Mouse (Mus musculus): ENCODE measurements around the gene Mreg.

Mreg gene

DNA sequence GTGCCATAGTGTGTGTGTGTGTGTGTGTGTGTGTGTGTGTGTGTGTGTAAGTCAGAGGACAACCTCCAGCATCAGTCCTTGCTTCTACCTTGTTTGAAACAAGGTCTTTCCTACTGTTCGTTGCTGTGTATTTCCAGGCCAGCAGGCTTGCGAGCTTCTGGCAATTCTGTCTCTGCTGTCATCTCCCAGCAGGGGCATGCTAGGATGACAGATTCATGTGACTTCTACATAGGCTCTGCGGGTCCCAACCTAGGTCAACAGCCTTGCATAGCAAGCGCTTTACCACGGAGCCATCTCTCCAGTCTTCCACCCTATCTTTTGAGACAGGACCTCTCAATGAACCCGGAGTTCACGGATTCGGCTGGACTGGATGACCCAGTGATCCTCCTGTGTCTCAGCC is 20.7 kb downstream of the Mreg start:
- DNase-seq (ENCODE audit: low read depth): no peak

DNA sequence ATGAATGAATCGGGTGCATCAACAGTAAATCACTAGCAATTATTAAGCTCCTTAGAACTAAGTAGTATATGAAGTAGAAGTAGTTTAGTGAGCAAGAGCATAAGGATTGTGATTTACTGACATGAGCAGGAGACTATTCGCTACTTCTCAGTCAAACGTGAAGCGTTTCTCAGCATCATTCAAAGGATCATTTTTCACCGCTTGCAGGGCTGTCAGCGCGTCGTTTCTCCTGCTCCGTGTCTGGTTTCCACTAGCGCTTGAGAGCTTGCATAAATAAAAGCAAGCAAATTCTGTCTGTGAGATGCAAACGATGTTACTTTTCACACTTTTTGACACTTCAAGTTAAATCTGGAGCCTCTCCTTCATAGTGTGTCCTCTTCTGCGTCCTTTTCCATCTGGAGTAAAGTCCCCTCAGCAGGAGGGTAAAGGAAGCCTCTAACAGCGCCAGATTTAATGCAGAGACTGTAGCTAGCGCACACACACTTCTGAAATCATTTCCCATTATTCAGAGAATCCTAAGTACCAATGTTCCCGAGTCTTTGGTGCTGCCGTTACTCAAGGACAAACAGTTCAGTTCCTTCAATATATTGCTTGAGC is 23.9 kb downstream of the Mreg start:
- DNase-seq (ENCODE audit: low read depth): no peak

DNA sequence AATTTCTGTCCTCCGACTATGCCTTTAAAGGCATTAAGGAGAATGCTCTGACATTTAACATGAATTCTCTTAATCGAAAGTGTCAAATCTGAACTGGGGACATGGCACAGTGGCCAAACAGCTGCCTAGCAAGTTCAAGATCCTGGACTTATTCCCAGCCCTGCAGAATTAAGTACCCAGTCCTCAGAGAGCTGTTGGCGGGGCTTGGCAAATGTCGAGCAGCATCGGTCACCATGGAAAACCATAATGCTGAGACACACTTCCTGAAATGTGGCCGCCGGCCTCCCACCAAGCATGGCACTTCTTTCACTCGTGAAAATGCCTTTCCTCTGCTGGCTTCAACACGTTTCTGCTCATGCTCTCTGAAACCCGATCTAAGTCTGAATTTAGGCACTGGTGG is 24.6 kb downstream of the Mreg start:
- DNase-seq (ENCODE audit: low read depth): no peak

DNA sequence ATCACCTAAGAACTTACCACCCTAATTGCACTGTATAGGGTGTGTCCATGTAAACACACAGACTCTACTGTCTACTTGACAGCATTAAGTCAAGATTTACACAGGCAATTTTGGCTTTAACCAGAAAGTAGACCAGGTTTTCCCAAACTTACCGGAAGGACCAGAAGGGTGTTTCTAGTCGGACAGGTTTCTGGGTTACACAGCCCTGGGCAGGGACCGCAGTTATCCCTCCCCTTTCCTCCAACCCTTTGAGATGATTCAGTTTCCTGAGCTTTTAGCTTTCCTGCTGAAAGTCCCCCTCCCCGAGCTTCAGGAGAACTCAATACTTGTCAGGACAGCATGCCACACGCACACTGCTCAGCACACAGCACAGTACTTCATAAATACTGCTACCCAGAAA is 26.0 kb downstream of the Mreg start:
- no peak for DNase-seq (ENCODE audit: low read depth)

DNA sequence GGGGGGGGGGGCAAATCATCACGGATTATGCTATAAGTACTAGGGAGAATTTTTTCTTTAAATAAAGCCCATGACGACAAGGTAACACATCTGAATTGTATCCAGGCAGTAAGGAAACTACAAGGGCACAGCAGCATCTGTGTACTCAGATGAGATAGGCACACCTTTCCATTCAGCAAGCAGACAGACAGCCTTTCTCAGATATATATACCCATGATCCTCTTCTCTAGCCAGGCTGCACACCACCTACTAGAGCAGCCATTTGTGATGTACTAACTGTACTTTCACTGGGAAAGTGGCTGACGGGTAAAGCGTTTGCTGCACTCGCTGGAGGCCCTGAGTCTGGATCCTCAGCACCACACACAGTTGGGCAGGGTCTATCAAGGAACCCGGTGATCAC is 28.6 kb downstream of the Mreg start:
- DNase-seq (ENCODE audit: low read depth): no peak

DNA sequence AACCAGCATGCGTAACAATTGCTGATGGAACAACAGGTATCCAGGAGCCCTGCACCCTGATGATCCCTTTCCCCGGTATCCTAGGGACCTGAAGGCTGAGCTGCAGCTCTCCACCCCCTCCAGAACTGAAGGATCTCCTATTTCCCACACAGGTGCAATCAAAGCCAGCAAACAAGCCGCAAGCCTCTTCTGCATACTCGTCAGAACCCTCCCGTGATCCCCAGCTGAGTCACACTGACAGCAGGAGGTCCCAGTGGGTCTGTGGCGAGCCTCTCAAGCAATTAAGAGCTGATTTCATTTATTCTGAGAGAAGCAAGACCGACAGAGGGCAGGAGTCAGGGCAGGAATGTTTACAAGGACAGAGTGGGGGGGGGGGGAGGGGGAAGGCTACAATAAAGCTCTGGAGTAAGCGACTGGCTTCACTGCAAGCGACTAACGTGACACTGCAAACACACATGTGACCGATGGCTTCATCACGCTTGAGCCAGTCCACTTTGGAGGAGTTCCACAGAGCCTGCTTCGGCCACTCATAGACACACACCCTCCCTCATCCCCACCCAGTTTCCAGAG is 29.1 kb downstream of the Mreg start:
- no peak for DNase-seq (ENCODE audit: low read depth)

DNA sequence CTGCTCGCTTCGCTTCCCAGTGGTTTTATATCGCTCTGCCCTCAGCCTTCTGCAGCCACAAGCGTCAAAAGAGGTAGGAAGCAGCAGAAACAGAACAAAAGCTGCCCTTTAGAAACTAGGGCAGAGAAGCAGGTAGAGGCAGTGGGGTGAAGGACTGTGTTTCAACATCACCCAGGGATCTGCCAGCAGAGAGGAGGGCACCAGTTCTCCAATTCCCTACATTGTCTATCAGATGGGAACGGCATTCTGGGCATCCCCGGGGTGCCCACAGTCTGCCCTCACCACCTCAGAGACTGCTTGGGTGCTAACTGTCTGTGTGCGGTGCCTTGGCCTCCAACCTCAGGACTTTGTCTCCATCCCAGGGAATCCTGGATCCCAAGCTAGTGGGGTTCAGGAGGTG is 32.2 kb downstream of the Mreg start:
- no peak for DNase-seq (ENCODE audit: low read depth)

DNA sequence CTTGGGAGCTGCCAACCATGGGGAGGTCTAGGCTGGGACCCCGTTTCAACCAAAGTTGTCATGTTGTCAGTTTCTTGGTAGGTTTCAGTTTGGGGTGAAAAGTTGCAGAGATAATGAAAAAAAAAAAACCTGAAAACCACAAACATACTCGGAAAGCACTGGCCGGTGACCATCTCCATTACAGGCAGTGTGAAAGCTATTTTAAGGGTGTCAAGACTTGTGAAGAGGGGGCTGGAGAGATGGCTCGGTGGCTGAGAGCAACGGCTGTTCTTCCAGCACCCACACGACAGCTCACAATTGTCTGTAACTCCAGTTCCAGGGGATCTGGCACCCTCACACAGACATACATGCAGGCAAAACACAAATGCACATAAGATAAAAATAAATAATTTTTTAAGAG is 35.9 kb downstream of the Mreg start:
- no peak for DNase-seq (ENCODE audit: low read depth)

DNA sequence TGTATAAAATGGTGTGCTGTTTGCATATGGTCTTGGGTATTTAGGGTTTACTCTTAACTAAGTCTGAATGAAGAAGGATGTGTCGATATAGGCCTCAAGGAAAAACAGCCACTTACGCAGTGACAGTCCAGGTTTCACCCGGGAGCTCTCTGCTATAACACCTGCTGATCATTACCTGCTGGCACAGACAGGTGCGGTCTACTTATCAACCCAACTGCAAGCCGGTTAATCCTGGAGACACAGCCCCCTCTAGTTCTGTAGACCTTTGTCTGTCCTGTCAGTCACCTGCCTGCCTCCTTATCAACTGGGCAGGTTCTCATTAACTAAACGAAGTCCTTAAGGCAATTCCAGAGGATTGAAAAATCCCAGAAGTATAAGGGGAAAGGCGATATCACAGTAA is 37.9 kb downstream of the Mreg start:
- no peak for DNase-seq (ENCODE audit: low read depth)

DNA sequence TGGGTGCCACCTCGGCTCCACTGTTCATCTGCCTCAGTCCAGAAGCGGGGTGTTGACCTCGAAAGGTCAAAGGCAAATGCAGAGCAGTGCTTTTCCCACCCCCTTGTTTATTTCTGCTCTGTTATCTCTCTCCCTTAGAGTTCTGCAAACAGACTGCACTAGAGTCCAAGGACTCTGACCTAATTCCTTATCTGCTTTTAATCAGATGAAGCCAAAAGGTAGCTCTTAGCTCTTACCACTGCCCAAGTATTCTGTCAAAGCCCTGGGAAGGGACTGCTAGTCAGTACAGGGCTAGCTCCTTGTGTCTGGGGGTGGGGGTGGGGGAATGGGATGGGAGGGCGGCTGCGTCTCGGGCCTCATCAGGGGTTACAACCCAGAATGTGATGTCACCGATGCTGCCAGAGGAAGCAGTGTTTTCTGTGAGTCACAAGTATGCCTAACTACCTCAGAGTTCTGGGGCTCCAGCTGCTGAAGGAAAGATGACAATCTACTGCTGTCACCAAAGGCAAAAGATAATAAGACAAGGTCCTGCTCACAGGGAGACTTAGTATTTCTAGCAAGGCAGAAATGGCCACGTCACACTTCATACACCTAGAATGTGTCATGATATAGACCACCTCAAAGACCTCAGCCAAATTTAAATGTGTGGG is 38.6 kb downstream of the Mreg start:
- no peak for DNase-seq (ENCODE audit: low read depth)

DNA sequence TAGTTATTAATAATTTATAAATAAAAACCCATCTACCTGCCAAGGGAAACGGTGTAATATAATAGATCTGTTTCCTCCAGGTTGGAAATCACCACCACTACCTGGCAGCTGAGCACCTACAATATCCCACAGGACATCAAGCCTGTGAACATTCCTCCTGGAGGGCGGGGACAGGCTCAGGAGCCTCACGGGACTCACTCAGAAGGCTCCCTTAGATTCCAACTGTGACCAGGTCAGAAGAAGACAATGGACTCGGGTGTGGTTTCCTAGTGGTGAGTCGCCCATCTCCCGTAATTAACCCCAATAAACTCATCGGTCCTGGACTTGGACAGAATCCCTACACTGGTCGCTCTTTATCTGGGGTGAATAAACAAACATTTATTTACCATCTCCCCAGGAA is 39.3 kb downstream of the Mreg start:
- DNase-seq (ENCODE audit: low read depth): no peak

DNA sequence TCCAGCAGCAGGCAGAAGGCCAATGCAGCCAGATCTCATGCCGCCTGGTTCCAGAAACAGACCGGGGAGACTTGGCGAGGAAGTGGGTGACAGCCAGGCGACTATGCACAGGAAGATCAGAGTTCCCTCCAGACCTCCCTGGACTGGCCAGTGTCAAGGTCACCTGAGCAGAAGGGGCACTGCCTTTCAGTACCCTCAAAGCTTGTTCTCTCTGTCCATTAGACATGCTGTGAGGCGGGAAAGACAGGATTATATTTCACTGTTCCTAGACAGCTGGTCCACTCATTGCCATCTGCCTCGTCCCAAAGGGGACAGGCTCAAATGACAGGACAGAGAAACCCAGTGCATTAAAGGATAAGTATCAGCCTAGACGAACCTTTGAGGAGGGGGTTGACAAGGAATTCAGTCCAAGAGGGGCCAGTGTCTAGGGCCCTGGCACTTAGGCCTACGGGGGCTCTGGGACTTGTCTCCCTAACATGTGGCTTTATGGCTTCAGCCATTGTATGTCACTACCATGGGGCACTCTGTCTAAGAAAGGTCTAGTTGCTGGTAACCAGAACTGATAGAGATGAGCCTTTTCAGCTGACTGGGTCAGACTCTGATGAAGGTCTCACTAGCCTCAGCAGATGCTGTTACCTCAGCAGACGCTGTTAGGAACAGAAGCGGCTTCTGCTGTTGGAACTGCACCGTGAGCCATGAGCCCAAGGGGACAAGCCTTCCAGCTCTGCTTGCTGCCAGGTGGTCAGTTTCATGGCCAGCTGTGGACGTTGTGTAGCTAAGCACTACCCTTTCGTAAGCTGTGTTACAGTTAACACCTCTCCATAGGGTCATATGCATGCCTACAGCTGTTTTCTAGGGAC is 40.9 kb downstream of the Mreg start:
- no peak for DNase-seq (ENCODE audit: low read depth)

DNA sequence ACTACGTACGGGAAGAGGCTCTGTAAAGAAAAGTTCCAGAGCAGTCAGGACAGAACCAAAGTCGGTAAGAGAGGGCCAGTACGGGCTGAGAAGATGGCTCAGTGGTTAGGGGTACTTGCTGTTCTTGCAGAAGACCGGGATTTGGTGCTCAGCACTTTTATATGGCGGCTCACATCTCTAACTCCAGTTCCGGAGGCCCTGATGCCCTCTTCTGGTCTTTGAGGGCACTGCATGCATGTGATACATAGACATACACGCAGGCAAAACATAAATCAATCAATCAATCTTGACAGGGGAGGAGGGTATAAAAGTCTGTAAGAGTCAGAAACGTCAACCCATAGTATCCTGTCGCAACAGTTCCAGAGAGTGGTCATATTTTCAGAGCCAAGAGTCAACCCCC is 45.1 kb downstream of the Mreg start:
- DNase-seq (ENCODE audit: low read depth): no peak

DNA sequence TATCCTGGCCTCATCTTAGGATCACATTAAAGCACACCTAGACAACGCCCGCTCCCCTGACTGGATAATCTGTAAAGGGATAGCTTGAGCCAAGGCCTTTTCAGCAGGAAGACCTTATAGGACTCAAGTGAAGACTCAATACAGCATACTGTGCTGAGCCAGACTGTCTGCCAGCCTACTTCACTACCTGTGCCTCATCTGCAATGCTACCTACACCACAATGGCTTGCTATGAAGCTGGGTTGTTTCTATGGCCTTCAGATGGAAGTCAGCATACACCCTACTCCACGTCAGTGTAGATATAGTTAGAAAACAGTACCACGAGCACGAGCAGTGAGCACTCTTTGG is 45.7 kb downstream of the Mreg start:
- DNase-seq (ENCODE audit: low read depth): no peak

DNA sequence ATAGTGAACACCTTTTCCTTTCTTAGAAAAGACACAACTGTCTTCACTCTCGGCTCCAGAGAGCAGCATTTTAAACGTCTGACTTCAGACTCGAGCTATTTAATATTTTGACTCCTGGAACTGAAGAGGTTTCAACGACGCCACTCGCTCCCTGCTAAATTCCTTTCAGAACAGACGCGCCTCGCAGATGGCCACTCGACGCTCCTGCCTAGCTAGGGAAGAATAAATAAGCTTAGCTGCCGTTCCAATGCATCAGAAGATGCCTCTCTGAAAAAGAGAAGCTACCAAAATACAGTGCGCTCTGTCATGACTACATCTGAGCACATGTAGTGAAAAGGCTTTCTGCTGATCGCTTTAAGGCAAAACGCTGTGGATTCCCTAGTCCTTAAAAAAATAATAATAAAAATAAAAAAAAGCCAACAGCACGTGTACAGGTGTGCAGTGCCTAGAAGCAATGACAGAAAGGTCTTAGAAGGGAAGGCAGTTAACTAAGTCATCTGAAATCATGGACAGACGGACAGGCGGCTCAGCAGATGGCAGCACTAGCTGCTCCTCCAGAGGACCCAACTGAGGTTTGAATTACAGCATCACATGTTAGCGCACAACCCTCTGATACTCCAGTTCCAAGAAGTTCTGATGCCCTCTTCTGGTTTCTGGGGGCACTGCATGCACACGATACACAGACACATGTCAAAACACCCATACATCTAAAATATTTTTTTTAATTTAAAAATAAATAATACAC is 46.2 kb downstream of the Mreg start:
- DNase-seq (ENCODE audit: low read depth): no peak

DNA sequence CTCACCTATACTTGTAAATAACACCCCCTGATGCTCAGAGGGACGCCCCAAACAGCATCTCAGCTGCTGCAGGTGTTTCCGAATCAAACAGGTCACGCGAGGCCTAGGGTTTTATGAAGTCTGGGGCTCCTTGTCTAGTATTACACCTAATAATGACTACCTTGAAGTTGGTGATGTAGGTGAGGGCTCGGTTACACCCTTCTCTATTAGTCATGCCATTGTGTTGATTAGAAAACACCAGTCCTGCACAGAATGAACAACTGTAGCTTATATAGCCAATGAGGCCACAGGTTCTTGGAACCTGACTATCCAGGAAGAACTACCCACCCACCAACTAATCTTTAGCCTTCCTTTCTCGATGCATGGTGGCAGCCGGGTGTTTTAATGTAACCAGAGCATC is 51.8 kb downstream of the Mreg start:
- DNase-seq (ENCODE audit: low read depth): no peak

DNA sequence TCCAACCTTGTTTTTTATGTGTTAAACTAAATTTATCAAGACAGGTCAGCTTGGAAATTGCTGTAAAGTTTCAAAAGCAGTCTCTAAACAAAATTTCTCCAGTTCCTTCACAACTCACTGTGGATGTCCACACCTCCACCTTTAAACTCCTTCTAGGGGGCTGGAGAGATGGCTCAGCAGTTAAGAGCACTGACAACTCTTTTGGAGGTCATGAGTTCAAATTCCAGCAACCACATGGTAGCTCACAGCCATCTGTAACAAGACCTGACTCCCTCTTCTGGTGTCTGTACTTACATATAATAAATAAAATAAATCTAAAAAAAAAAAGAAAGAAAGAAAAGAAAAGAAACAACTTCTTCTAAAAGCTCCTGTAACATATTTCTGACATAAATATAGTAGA is 67.1 kb downstream of the Mreg start:
- DNase-seq (ENCODE audit: low read depth): no peak

DNA sequence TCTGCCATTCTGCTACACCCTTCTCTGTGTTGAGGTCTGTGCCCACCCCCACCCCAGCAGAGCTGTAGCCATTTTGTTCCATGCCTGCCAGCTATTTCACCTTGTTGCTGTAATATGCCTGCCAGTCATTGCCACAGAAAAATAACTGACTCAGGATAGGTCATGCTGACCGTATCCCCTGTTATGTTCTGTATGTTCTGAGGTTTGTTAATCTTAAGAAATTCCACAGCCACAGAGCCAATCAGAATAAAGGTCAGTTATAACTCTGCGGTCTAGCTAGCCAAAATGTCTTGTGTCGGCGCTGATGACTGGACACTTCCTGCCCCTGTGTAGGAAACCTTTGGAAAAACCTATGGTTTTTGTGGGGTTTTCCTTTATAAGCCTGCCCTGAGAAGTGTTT is 67.7 kb downstream of the Mreg start:
- no peak for DNase-seq (ENCODE audit: low read depth)

DNA sequence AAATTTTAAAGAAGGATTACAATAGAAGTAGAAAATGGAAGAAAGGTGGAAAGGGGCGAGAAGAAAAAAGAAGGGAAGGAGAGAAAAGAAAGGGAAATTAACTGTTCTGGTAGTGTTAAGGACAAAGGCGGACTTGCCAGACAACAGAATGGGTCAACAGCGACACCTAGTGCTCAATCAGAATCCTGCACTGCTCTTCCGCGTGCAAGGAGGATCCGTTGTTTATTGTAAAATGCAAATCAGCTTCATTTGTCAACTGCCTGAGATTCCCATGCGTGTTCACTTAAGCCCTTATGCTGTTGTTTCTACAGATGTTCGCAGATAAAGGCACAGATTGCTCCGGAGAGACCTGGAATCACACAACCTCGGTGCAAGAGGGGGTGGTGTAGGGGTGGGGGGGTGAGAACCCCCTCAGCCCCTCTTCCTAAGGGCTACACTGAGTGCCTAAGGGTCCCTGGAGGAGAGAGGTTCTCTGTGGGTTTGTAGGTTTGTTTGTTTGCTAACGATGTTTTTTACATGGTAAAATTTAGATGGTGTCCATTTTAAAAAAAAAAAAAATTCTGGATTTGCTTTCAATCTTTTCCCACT is 70.1 kb downstream of the Mreg start:
- peak; percentile 64 for DNase-seq (ENCODE audit: low read depth)

DNA sequence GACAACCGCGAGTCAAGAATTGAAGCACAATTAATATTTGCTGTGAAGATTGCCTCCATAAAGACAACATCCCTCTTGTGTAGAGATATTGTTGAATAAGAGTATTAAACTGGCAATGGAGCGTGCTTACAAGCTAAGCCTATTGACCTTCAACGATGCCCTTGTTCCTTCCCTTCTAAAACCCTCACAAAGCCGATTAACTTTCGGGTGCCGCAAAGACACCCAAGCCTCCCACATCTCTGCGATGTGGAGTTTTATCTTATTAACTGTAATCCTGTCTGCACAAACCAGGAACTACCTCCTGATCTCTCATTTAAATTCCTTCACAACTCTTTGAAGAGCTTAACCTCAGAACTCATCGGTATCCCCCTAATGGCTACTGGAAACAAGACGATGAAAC is 76.0 kb downstream of the Mreg start:
- DNase-seq (ENCODE audit: low read depth): no peak

DNA sequence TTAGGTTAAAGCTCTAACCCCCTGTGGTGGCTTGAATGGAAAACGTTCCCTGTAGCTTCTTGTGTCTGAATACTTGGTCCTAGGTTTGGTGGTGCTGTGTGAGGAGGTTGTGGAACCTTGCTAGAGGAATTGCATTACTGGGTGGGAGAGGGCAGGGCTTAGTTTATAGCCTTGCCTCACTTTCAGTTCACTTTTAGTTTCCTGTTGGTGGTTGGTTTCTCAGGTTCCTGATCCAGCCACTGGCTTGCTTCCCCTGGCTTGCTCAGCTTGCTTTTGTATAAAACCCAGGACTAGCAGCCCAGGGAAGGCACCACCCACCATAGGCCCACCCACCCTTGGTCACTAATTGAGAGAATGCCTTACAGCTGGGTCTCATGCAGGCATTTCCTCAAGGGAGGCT is 77.6 kb downstream of the Mreg start:
- DNase-seq (ENCODE audit: low read depth): no peak

Measured in induced T-regulatory cell, adult 2 months (primary cell).